Mouse (Mus musculus): ENCODE data around the gene Pik3c2b.
"Not testable (repeated sequence)": the region's sequence is repeated elsewhere in the genome, so short reads cannot be mapped to it uniquely, and the experiment has no call there.

DNA sequence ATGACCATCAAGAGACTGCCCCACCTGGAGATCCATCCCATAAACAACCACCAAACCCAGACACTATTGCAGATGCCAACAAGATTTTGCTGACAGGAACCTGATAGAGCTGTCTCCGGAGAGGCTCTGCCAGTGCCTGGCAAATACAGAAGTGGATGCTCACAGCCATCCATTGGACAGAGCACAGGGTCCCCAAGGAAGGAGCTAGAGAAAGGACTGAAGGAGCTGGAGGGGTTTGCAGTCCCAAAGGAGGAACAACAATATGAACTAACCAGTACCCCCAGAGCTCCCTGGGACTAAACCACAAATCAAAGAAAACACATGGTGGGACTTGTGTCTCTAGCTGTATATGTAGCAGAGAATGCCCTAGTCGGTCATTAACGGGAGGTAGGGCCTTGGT is 21.7 kb upstream of the Pik3c2b start:
- not testable (repeated sequence) for TF ChIP-seq CTCF, EP300 (IDR thresholded peaks at IDR 0.05; ENCODE audit: low read depth)

Measured in liver, postnatal 0 days (tissue).